Mouse (Mus musculus): ENCODE measurements around the gene Cideb. TPM values are rescaled to one million over a fixed set of nuclear protein-coding genes. Genes with fewer than 3 reads are reported as not detected.

Gene Cideb
- total RNA-seq, 2 experiments from 2014 or later = 4.6 to 12.0 TPM

GRCm38 (mm10) chr14:55726261-55726660 lies 32.0 kb downstream of the Cideb start:
- no peak for DNase-seq (ENCODE audit: low spot score in 2 of 2)

DNA sequence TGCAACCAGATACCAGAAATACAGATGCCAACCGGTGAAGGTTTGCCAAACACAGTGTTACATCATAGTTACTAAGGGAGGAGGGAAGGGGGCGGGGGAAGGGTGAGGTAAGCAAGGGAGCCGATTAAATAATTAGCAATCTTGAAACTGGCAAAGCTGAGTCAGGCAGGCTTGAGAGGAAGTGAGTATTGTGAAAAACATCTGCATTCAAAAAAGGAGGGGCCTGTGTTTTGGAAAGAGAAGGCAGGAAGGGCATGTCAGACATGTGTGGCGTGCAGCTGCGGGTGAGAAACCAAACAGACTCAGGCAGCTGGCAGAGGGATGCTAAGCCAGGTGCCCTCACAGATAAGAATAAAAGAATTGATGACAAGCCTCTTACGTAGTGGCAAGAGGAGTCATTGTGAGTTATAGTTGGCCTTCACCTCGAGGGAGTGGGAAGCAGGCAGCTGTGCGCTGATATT lies 33.8 kb downstream of the Cideb start:
- no peak for DNase-seq (ENCODE audit: low spot score in 2 of 2)

DNA sequence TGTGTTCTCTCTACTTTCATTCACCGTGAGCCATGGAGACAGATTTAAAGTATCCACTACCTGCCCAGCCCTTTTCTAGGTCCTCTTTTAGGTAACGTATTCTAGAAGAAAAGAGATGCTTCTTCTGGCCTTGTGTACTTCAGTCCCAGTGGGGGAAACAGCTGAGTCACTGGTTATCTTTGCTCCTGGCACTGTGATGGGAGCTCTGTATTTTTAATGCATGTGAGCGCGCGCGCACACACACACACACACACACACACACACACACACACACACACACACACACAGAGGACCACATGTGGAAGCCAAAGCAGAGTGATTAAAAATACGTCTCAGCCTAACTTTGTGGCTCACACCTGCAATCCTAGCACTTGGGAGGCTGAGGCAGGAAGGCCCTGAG lies 34.8 kb downstream of the Cideb start:
- DNase-seq (ENCODE audit: low spot score in 2 of 2) = no peak

GRCm38 (mm10) chr14:55722438-55722945 lies 35.8 kb downstream of the Cideb start:
- no peak for DNase-seq (ENCODE audit: low spot score in 2 of 2)

GRCm38 (mm10) chr14:55721700-55722437 lies 36.4 kb downstream of the Cideb start, which contains the start of gene Rabggta:
Gene Rabggta, minus strand, starts transcription at chr14:55722263.
- DNase-seq (ENCODE audit: low spot score in 2 of 2) = peak; percentile 83 to 87

DNA sequence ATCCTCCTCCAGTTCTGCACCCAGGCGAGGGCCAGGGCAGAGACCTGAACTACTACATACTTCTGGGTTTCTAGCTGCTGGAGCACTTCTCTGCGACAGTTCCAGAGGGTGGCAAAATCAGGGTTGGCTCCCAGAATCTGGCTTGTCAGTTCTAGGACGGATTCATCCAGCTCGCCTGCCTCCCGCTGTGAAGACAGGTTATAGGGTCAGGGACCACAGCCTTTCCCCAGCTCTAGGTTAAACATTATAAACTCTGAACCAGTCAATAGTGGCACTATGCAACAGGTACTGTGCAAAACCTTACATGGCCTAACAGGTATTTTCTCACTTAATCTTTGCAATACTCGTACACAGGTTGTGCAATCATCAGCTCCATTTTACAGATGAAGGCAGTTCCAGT lies 37.2 kb downstream of the Cideb start:
- no peak for DNase-seq (ENCODE audit: low spot score in 2 of 2)

GRCm38 (mm10) chr14:55720666-55721065 lies 37.6 kb downstream of the Cideb start:
- DNase-seq (ENCODE audit: low spot score in 2 of 2) = no peak

- no peak for DNase-seq (ENCODE audit: low spot score in 2 of 2)
Measured at GRCm38 (mm10) chr14:55719737-55720136, 38.5 kb downstream of the Cideb start.

- no peak for DNase-seq (ENCODE audit: low spot score in 2 of 2)
Measured at GRCm38 (mm10) chr14:55716884-55717283, 41.4 kb downstream of the Cideb start.

- DNase-seq (ENCODE audit: low spot score in 2 of 2) = no peak
Measured at GRCm38 (mm10) chr14:55716271-55716670, 42.0 kb downstream of the Cideb start.

GRCm38 (mm10) chr14:55714893-55715292 lies 43.4 kb downstream of the Cideb start:
- DNase-seq (ENCODE audit: low spot score in 2 of 2) = no peak

DNA sequence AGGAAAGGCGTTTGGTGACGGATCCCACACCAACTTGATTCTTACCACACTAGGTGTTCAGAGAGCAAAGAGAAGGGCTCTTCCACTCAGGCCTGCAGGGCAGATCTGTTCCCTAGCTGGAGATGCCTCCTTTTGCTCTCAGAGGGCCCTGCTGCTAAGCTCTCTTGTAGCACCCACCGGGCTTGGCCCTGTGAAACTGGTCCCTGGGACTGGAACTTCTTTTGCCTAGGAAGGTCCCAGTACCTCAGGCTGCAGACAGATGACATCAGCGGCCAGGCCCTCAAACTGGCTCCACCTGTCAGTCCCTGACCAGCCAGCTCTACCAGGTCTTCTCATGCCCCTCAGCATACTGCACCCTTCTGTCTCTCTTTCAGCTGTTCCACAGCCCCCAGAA lies 44.5 kb downstream of the Cideb start, which contains the start of gene Tgm1:
TSS of gene Tgm1 (minus strand) at position 198 of the 394 bp plus-strand sequence.
- no peak for DNase-seq (ENCODE audit: low spot score in 2 of 2)

GRCm38 (mm10) chr14:55713007-55713728 lies 45.1 kb downstream of the Cideb start:
- DNase-seq (ENCODE audit: low spot score in 2 of 2) = no peak

- no peak for DNase-seq (ENCODE audit: low spot score in 2 of 2)
Measured at GRCm38 (mm10) chr14:55711786-55712185, 46.5 kb downstream of the Cideb start.

DNA sequence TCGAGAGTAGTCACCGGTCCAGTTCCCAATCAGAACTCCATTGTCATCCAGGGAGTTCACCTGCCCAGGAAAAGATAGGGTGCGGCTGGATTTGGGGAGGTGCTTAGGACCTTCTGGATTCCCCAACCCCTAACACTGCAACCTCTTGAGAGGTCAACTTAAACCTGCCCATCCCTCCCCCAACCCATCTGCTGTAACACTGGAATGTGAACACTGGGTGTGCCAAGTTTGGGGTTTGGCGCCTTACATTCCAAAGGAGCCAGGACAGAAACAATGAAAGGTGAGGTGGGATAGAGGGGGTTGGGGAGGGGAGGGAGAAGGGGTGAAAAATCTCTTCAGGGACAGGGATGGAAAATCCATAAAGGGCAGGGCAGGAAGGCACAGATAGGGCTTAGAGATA lies 48.7 kb downstream of the Cideb start:
- no peak for DNase-seq (ENCODE audit: low spot score in 2 of 2)

- no peak for DNase-seq (ENCODE audit: low spot score in 2 of 2)
Measured at GRCm38 (mm10) chr14:55707397-55707796, 50.9 kb downstream of the Cideb start.

DNA sequence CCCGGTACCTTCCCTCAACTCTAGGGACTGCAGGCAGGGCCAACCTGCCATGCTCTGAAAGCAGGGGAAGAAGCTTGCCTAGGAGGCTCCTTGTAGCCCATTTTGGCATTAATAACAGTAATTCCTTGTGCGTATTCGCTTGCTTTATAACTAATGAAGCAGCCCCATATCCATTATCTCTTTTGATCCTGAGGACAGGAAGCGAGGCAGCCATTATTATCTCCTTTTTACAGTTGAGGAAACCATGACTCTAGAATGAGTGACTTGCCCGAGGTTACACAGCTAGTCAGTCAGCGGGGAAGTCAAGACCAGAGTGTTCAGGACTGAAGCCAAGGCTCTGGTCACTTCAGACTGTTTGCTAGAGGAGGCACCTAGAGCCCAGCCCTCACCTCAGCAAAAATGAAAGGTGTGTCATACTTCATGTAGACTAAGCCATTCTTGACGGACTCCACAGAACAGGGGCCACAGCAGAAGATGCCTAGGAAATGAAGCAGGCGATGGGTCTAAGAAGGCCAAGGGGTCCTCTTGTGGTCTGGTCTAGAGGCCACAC lies 52.1 kb downstream of the Cideb start:
- no peak for DNase-seq (ENCODE audit: low spot score in 2 of 2)

Other genes with a start within 250 kb of the Cideb start
- gene Cpne6, start 248.0 kb downstream of the Cideb start, total RNA-seq (2021) = 1 to 10 TPM in 1 of 2 experiments, under 1 TPM in 1; 0.53 to 1.1 TPM
- not detected for gene Nrl, start 233.5 kb downstream of the Cideb start, total RNA-seq (2021)
- 10 to 100 TPM; 63.4 to 64.0 TPM for gene Pck2, start 218.2 kb downstream of the Cideb start, total RNA-seq (2021)
- 10 to 100 TPM; 84.6 to 91.6 TPM for gene Dcaf11, start 198.5 kb downstream of the Cideb start, total RNA-seq (2021)
- 1 to 10 TPM; 1.0 to 1.2 TPM for gene A730061H03Rik, start 198.1 kb downstream of the Cideb start, total RNA-seq (2021)
- 1 to 10 TPM; 6.5 to 10.0 TPM for gene Fitm1, start 182.8 kb downstream of the Cideb start, total RNA-seq (2021)
- gene Psme1, start 180.3 kb downstream of the Cideb start, total RNA-seq (2021) = 100 to 1,000 TPM; 302 to 310 TPM
- 10 to 100 TPM; 40.9 to 47.0 TPM for gene Emc9, start 173.2 kb downstream of the Cideb start, total RNA-seq (2021)
- 100 to 1,000 TPM; 336 to 355 TPM for gene Psme2, start 167.3 kb downstream of the Cideb start, total RNA-seq (2021)
- 10 to 100 TPM; 35.0 to 40.3 TPM for gene Rnf31, start 166.8 kb downstream of the Cideb start, total RNA-seq (2021)
- gene Irf9, start 154.9 kb downstream of the Cideb start, total RNA-seq (2021) = 10 to 100 TPM; 19.1 to 19.9 TPM
- 1 to 10 TPM; 8.0 to 8.6 TPM for gene Rec8, start 140.4 kb downstream of the Cideb start, total RNA-seq (2021)
- 100 to 1,000 TPM in 1 of 2 experiments, 10 to 100 TPM in 1; 96.8 to 108 TPM for gene Ipo4, start 122.5 kb downstream of the Cideb start, total RNA-seq (2021)
- 1 to 10 TPM; 3.8 to 4.5 TPM for gene Gm49378, start 120.6 kb downstream of the Cideb start, total RNA-seq (2021)
- 100 to 1,000 TPM in 1 of 2 experiments, 10 to 100 TPM in 1; 98.6 to 102 TPM for gene Tm9sf1, start 114.7 kb downstream of the Cideb start, total RNA-seq (2021)
- 1 to 10 TPM; 1.7 to 2.8 TPM for gene Tssk4, start 108.3 kb downstream of the Cideb start, total RNA-seq (2021)
- gene Mdp1, start 98.0 kb downstream of the Cideb start, total RNA-seq (2021) = 10 to 100 TPM; 57.4 to 63.3 TPM
- 10 to 100 TPM; 29.2 to 29.7 TPM for gene Gmpr2, start 86.5 kb downstream of the Cideb start, total RNA-seq (2021)
- 100 to 1,000 TPM; 316 to 337 TPM for gene Nedd8, start 86.3 kb downstream of the Cideb start, total RNA-seq (2021)
- 10 to 100 TPM; 33.0 to 33.2 TPM for gene Tinf2, start 76.6 kb downstream of the Cideb start, total RNA-seq (2021)
- 1 to 10 TPM; 1.4 to 1.8 TPM for gene Tgm1, start 44.5 kb downstream of the Cideb start, total RNA-seq (2021)
- 10 to 100 TPM; 23.8 to 25.7 TPM for gene Rabggta, start 36.2 kb downstream of the Cideb start, total RNA-seq (2021)
- 10 to 100 TPM; 74.1 to 77.7 TPM for gene Dhrs1, start 12.8 kb downstream of the Cideb start, total RNA-seq (2021)
- gene Nop9, start 12.8 kb downstream of the Cideb start, total RNA-seq (2021) = 10 to 100 TPM; 24.5 to 27.1 TPM
- gene Ltb4r2, start 3.0 kb upstream of the Cideb start, total RNA-seq (2021) = under 1 TPM; 0.17 to 0.34 TPM
- 1 to 10 TPM; 1.3 to 2.9 TPM for gene Ltb4r1, start 7.5 kb upstream of the Cideb start, total RNA-seq (2021)
- 10 to 100 TPM; 10.4 to 10.9 TPM for gene Adcy4, start 25.6 kb upstream of the Cideb start, total RNA-seq (2021)
- 10 to 100 TPM in 1 of 2 experiments, 1 to 10 TPM in 1; 8.4 to 12.2 TPM for gene Ripk3, start 30.4 kb upstream of the Cideb start, total RNA-seq (2021)
- gene Nfatc4, start 64.7 kb upstream of the Cideb start, total RNA-seq (2021) = 10 to 100 TPM; 47.0 to 49.4 TPM
- 10 to 100 TPM; 46.0 to 52.0 TPM for gene Nynrin, start 95.6 kb upstream of the Cideb start, total RNA-seq (2021)
- gene Cbln3, start 125.9 kb upstream of the Cideb start, total RNA-seq (2021) = under 1 TPM; 0.39 to 0.76 TPM
- 10 to 100 TPM; 29.7 to 29.9 TPM for gene Khnyn, start 126.5 kb upstream of the Cideb start, total RNA-seq (2021)
- 10 to 100 TPM; 65.3 to 71.9 TPM for gene Sdr39u1, start 141.8 kb upstream of the Cideb start, total RNA-seq (2021)
- gene Cma1, start 186.2 kb upstream of the Cideb start, total RNA-seq (2021) = 10 to 100 TPM; 10.4 to 19.2 TPM
- under 1 TPM; 0.62 to 0.76 TPM for gene Cma2, start 192.5 kb upstream of the Cideb start, total RNA-seq (2021)